Mouse (Mus musculus): ENCODE results near the gene Aqp12.
"Not testable (repeated sequence)": the region's sequence is repeated elsewhere in the genome, so short reads cannot be mapped to it uniquely, and the experiment has no call there.

Aqp12 gene

DNA sequence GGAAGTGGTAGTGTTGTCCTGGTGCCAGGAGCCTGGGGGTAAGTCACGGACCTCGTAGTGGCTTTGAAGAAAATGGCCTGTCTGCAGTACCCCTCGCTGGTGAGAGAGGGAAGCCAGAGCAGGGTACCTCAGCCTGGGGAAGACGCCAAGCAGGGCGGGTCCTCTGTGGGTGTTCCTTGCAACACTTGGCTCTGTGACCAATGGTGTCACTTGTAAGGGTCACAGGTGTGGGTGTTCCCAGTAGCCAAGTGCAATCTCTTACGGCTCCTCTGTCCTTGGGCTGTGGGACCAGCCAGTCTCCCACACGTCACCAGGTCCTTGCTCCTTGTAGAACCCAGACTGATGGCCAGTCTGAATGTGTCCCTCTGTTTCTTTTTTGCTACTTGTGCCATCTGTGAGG, at the start of gene Aqp12:
TSS of gene Aqp12 (plus strand) at position 274 of the 400 bp plus-strand sequence.
- DNase-seq (ENCODE audit: inconsistent age in 2 of 2, low spot score in 1 of 2) = no peak

DNA sequence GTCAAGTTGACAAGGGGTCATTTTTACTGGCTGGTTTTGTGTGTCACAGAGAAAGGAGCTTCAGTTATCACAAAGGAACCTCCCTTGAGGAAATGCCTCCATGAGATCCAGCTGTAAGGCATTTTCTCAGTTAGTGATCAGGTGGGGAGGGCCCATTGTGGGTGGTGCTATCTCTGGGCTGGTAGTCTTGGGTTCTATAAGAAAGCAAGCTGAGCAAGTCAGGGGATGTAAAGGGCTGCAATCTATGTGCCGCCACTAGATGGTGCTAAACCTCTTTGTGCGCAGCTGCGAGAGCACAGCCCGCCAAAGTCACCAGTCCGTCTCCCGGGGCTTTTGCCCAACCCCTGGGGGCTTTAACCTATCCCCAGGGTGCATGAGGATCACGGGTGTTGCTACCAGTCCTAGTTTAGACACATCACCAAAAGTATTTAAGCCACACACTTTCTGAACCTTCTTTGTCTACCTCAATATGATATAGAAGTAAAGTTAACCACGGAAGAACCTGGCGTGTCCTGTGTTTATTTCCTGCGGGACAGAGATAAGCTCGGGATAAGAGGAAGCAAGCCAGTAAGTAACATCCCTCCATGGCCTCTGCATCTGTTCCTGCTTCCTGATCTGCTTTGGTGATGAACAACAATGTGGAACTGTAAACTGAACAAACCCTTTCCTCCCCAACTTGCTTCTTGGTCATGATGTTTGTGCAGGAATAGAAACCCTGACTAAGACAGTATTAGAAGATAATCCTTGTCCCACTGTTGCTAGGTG, 49.4 kb upstream of the Aqp12 start:
- peak; percentile 68 to 92 for DNase-seq (ENCODE audit: inconsistent age in 2 of 2, low spot score in 1 of 2)

DNA sequence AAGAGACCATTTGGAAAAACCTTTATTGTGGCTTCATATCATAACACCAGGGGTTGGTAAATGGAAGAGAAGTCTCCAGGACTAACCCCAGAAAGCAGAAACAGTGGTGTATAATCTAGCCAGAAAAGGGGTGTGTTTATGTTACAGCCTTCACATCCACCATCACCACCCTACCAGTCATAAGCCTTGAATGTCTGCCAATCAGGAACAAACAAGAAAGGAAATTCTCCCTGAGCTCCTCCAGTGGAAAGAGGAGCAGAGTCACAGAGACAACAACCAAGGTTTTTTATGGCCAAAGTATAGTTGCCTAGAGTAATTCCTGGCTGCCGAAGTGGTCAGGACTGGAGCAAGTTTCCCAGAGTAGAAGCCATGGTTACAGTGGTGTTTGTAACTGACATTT, 47.1 kb upstream of the Aqp12 start:
- peak; percentile 2 to 64 for DNase-seq (ENCODE audit: inconsistent age in 2 of 2, low spot score in 1 of 2)

DNA sequence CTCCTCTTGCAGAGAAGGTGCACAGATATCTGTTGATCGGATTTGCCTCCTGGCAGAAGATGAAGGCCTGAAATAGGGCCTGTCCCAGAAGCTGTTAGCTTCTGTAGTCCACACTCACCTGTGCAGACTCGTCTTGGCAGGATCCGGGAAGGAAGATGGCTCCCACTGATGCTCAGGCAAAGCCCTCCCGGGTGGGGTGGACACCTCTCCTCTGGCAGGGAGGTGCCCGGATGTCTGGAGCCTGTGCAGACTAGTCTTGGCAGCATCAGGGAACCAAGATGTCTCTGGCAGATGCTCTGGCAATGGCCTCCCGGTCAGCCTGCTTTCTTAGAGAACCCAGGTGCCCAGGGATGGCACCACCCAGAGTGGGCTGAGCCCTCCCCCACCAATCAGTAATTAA, 35.3 kb upstream of the Aqp12 start:
- not testable (repeated sequence) for DNase-seq (ENCODE audit: inconsistent age in 2 of 2, low spot score in 1 of 2)

DNA sequence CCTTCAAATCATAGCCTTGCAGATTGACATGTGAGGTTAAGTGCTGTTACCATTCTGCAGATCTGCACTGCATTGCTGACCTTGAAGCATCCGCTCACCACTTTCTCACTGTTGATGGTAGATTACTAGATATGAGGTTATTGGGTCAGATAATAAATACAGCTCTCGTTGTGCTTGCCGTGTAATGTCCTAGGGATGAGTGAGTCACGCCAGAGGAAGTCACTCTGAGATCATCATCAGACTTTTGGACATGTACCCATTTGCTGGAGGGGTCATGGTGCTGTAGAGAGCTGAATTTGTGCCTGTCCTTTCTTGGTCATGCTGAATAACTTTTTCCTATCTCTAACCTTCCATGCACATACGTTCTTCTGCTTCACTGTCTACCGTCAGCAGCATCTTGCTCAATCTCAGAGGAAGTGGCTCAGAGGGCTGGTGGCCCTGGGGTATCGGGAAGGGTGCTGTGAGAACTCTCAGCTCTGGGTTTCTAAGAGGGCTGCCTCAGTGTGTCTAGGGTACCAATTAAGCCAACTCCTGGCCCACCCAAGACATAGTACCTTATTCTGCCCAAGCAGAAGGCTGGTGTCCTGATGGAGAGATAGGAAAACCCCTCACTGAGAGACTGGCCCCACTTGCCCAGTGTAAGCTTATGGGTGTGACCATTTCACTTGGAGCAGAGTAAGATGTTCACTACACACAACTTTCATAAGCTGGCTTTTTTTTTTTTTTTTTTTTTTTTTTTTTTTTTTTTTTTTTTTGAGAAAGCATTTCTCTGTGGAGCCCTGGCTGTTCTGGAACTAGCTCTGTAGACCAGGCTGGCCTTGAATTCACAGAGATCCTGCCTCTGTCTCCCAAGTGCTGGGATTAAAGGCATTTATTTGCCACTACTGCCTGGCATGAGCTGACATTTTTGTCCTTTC, 34.0 kb upstream of the Aqp12 start:
- peak; percentile 59 to 77 for DNase-seq (ENCODE audit: inconsistent age in 2 of 2, low spot score in 1 of 2)

DNA sequence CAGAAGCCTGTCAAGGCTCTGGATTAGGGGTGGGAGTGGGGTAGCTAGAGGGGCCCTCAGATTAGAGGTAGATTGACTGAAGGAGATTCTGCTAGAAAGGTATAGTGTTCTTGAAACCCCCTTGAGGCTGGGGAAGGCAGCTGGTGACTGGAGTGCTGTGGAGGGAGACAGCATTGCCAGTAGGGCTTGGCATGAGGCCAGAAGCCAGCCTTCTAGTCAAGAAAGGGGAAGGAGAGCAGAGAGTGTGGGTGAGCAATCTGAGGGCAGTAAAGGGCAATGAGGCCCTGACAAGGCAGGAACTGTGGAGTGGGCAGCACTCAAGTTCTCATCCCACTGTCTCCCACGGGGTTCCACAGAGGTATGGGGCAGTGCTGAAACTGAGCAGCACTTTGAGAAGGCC, 33.3 kb upstream of the Aqp12 start:
- DNase-seq (ENCODE audit: inconsistent age in 2 of 2, low spot score in 1 of 2) = peak; percentile 74 to 84

DNA sequence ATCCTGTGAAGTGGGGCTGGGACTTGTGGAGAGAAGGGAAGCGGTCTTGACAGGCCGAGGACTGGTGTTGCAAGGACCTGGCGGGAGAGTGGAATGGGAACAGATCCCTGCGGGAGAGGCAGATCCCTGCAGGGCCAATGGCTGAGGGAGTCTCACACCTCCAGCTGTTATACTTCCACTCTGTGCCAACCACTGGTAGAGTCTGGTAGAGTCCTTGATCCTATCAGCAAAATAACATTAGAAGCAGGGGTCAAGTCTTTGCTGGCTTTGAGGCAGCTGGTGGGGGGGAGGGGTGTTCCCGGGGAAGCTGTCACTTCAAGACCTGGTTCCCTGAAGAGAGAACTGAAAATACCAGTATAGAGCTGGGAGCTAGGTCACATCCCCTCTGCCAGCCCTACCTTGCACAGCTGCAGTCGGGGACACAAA, 30.0 kb upstream of the Aqp12 start:
- peak in 1 of 2 experiments; percentile 58 for DNase-seq (ENCODE audit: inconsistent age in 2 of 2, low spot score in 1 of 2)

DNA sequence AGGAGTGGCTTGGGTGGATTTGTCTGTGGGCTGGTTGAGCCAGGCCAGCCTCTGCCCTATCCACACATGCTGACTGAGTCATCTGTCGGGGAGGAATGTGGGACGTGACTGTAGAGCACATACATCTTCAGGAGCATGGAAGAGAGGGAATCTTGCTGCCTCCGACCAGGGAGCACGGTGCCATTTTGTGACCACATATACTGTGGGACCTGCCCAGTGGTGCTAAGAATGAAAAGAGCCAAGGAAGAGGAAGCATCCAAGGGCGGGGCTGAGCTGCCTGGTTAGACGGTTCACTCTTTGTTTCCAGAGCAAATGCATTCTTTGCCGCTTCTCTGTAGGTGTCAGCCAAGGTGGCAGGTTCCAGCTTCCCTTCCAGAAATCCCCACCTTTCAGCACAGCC, 27.5 kb upstream of the Aqp12 start:
- peak in 1 of 2 experiments; percentile 57 for DNase-seq (ENCODE audit: inconsistent age in 2 of 2, low spot score in 1 of 2)

DNA sequence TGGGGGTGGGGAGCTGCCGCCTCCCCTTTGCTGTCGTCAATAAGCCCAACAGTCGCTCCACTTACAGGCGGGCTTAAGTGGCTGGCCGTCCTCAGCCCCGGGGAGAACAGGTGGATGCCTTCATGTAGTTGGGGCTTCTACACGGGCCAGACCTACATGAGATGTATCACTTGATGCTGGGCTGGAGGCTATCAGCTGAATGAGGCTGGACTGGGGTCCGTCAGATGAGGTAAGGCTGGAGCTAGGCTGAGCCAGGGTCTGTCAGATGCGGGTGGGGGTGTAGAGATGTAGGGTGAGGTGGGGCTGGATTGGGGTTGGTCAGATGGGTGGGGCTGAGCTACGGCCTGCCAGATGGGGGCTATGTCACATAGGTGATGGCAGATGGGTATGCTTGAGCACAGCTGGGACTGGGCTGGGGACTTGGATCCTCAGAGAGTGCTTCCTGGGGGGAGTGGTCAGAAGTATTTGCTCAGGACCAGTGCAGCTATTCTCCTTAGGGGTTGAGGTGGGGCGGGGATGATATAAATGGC, 27.0 kb upstream of the Aqp12 start:
- DNase-seq (ENCODE audit: inconsistent age in 2 of 2, low spot score in 1 of 2) = no peak

DNA sequence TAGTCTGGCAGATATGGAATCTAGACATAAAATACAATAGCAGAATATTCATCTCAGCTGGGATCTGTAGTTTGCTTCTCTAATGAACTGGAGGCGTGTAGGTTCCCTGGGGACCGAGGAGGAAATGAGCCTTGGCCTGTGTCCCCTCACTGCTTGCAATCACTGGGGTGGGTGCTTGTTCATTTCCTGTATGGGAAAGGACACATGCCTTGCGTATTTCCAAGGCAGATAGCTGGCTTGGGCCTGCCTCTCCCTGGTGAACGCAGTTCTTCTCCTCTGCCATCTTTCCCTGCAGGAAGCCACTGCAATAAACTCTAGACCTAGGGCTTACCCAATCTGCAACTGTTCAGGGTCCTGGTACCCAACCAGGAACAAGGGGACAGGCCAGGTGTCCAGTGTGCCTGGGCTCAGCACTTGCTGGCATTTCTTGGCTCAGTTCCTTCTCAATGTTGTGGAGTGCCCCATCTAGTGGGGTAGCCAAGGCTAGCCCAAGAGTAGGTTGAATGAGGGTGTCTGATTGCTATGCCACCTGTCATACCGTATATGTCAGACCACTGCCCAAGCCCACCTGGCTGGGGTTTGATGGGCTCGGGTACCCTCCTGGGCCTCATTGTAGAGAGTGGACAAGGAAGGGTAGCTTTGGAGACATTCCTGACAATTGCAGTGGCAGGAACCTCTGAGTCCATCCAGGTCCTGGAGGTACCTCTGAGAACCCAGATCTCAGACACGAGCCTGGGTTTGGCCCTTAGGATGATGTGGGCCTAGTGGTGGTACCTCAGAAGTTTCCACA, 24.9 kb upstream of the Aqp12 start:
- peak in 1 of 2 experiments; percentile 55 for DNase-seq (ENCODE audit: inconsistent age in 2 of 2, low spot score in 1 of 2)

DNA sequence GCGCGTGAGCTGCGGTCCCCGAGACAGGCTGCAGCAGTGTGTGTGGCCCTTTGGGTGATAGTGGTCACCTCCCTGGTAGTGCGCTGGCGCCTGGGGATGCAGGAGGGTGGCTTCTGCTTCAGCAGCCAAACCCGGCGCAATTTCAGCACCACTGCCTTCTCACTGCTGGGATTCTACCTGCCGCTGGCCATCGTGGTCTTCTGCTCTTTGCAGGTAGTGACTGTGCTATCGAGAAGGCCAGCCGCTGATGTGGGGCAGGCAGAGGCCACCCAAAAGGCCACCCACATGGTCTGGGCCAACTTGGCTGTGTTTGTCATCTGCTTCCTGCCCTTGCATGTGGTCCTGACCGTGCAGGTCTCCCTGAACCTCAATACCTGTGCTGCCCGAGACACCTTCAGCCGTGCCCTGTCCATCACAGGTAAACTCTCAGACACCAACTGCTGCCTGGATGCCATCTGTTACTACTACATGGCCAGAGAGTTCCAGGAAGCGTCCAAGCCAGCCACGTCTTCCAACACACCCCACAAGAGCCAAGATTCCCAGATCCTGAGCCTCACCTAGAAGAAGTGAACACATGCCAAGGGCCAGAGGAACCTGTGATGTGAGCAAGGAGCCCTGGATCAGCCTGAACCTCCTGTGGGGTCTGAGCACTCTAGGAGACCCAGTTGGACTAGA, 23.1 kb upstream of the Aqp12 start:
- peak in 1 of 2 experiments; percentile 6 for DNase-seq (ENCODE audit: inconsistent age in 2 of 2, low spot score in 1 of 2)

DNA sequence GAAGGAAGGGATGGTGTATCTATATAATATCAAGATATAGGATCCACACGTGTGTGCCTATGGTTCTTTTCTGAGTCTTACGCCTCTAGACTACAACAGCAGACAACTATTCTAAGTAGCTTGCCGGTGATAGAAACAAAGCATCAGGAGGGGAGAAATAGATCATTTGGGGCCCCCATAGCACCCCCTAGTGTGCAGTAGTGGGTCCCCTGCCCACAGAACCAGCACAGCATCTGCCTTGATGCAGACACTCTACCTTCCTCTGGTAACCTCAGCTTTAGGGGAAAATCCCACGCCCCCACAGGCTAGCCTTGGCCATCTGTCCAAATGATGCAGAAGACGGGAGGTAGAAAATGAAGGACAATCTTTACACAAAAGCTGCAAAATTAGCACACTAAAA, 21.1 kb upstream of the Aqp12 start:
- DNase-seq (ENCODE audit: inconsistent age in 2 of 2, low spot score in 1 of 2) = peak in 1 of 2 experiments; percentile 3

DNA sequence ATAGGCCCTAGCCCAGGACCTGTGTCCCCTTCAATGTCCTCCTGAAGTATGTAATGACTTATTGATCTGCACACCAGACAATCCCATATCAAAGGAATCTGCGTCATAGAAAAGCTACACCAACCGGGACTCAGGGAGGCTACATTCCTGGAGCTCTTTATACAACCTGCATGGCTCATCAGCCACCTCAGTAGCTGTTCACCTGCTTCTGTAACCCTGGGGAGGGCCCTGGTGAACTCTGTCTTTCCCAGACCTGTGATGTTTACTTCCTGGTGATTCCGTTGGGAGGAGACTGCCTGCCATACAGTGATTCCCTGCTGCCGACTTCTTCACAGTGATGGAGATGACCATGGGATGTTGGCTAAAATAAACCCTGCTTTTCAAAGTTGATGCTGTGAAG, 17.2 kb upstream of the Aqp12 start:
- DNase-seq (ENCODE audit: inconsistent age in 2 of 2, low spot score in 1 of 2) = peak in 1 of 2 experiments; percentile 2

DNA sequence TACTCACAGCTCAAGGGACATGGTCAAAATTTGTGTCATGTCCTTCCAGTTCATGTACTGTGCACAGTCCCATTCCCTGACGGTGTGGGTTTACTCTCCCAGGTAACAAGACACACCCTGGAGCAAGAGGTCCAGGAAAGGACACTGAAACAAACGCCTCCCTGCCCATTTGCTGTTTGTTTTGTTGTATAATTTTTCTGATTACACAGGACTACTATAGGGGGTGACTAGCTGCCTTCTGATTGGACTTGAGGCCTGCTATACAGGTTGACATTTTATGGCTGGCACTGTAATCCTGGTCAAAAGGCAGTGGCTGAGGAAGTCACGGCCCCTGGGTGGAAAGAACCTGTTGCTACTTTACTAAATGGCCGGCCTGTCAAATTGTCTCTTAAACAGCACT, 16.2 kb upstream of the Aqp12 start:
- peak in 1 of 2 experiments; percentile 2 for DNase-seq (ENCODE audit: inconsistent age in 2 of 2, low spot score in 1 of 2)

DNA sequence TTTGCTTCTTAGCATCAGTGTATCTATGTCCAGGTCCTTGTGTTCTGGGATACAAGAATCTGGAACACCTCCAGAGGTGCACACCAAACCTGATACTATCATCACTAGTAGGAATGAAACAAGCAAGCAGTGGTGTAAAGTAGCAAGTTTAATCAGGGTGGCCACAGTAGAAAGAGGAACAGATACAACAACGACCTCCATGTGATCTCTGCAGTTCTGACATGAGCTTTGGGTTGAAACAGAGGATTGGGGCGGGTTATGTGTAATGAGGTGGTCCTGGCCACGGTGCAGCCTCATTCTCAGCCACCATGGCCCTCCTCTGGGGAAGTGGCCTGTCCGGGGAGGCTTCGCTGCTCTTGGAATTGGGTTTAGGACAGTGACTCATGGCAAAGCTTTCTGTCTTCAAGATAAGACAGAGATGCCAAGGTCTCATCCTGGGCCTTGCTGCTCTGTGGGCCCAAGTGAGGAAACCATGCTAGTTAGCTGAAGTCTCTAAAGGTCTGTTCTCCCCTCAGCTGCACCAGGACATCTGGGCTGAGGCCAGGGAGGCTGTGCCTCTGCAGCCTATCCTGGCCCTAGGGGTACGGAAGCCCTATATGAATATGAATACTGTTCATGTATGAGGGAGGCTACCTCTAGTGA, 13.8 kb upstream of the Aqp12 start:
- peak; percentile 77 to 89 for DNase-seq (ENCODE audit: inconsistent age in 2 of 2, low spot score in 1 of 2)

DNA sequence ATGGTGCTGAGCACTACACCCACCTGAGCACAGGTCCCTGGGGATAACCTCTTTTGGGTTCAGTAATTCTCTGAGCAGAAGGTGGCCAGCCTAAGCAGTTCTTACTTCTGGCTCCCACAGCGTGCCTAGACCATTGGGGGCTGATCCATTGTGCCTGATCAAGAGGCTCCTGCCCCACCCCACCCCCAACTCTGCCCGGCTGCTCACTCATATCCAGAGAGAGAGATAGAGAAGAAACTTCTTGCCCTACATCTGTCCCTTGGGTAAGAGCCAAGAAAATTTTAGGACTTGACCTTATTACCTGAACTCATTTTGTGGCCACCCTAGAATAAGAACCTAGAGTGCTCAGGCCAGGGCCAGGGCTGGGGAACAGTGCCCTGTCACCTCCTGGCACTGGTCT, 13.3 kb upstream of the Aqp12 start:
- no peak for DNase-seq (ENCODE audit: inconsistent age in 2 of 2, low spot score in 1 of 2)

DNA sequence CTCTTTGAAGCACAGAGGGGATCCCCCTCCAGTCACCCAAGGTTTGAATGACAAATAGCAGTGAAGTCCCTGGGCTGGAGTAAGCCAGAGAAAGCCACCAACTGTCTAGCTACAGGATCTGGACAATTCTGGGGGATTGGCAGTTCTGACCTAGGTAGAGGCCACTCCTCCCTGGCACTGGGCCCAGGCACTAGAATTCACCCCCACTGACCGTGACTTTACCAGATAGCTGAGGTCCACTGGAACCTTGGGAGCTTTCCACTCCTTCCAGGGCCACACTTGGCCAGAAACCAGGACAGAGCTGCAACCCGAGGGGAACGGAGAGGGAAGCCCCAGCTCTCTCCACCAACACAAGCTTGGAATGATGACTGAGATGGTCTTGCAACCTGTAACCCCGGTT, 3.1 kb downstream of the Aqp12 start:
- peak; percentile 93 to 98 for DNase-seq (ENCODE audit: inconsistent age in 2 of 2, low spot score in 1 of 2)

DNA sequence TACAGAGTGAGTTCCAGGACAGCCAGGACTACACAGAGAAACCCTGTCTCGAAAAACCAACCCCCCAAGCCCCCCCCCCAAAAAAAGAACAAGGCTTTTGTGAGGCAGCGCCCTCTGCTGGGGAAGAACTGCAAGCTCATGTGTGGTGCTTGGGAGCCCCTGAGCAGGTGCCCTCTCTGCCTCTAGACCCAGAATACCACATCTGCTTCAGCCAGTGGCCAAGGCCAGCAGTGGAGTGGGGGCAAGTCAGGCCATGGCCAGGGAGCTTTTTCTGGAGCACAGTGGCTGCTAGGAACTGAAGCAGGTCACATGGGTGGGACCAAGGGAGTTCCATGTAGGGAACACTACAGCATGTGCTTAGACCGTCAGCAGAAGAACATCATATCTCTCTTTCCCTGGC, 4.6 kb downstream of the Aqp12 start:
- DNase-seq (ENCODE audit: inconsistent age in 2 of 2, low spot score in 1 of 2) = peak; percentile 50 to 78

DNA sequence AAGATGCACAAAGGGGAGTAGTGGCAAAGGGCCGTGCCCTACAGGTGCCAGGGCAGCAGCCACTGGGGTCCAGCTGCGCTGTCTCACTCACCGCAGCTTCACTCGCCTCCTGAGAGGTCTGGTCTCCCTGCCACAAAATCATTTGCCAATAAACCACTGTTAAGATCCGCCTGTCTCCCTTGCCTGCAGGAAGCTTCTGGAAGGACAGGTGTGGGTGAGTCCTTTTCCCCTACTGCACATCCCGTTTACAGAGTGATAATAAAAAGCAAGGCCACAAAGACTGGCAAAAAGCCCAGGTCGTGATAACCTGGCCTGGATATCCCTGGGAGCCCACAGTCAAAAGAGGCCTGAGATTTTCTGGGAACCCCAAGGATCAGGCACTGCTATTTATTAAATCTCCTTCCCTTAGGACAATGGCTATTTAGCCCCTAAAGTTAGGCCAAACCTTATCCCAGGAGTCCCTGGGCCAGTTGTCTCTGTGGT, 6.0 kb downstream of the Aqp12 start:
- peak; percentile 50 to 87 for DNase-seq (ENCODE audit: inconsistent age in 2 of 2, low spot score in 1 of 2)

DNA sequence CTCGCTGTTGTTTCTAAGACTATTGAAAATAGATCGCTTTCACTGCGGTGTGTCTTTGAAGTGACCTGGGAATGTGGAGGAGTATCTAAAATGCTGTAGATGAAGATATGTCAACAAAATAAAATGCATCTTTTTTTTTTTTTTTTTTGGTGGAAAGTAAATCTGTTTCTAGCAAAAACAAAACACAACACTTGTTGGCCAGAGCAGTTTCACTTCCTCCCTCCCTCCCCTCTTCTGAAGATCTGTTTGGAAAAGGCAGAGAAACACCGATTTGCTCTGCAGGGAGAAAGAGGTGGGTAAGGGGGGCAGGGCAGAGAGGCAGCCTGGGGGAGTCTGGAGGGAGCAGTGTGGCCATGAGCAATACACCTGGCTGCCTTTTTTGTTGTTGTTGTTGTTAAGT, 7.2 kb downstream of the Aqp12 start:
- no peak for DNase-seq (ENCODE audit: inconsistent age in 2 of 2, low spot score in 1 of 2)

Measured in adrenal gland, adult (tissue).